ENCODE assay signal across 10 mouse cellular contexts in the genomic region with DNA sequence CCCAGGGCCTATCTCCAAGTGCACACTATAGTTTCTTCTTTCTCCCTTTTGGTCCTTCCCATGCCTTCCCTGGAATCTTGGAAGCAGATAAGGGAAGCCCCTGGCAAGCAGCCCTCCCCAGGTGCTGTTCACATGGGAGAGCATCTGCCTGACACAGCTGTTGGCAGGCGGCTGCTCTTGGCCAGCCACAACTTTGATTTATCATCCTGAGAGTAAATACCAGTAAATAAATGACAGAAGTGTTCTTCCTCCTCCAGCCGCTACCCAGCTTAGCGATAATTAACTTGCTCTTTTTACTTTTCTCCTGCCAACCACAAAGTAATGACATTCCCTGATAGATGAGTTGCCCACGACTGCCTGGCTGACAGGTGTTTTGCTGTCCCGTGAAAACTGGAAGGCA.
DNase-seq lines count a peak whose midpoint lies in the region; ATAC-seq lines count a peak whose summit lies in the region.
"Had no signal": no experiment of that assay in that cellular context is flagged by ENCODE, and none has a peak within 500 bp of the region (broad histone marks: within the 10 kb centered on the region; RNA-seq: fewer than 3 reads in every experiment).

No protein-coding gene starts in this region.

- H3K4me3 ChIP-seq in stomach, embryonic 16.5 days (replicated peaks; ENCODE audit: low read length): no peak overlapping the region
- H3K4me3 ChIP-seq in limb, embryonic 10.5 days: no peak overlapping the region
- H3K4me3 ChIP-seq: heart, embryonic 13.5 days; neural tube, embryonic 12.5 days had no signal

- ATAC-seq in stomach, embryonic 16.5 days (ENCODE audit: insufficient read depth, low FRiP score): peak; percentile 21; the same call in 1 of the 2 replicates

- peak; percentile 2 for DNase-seq in heart, adult 8-10 months (ENCODE audit: low spot score)
- DNase-seq in heart, postnatal 10 days: no peak
- peak; percentile 2 to 10 for DNase-seq in right cerebral cortex, adult 2 months (ENCODE audit: low spot score in 2 of 2)
- no peak for DNase-seq in right cerebral cortex, postnatal 36 days (ENCODE audit: low spot score in 2 of 2)
- peak; percentile 71 for DNase-seq in kidney, postnatal 14 days
- no peak for DNase-seq in limb, embryonic 10.5 days (ENCODE audit: low spot score)
- no peak for DNase-seq in urinary bladder, postnatal 25 days (ENCODE audit: low spot score)

- WGBS in stomach, embryonic 16.5 days: 15% methylated on average over 5 of the region's 5 CpGs
- WGBS in limb, embryonic 10.5 days: 15% methylated on average over 5 of the region's 5 CpGs

- H3K27ac ChIP-seq in stomach, embryonic 16.5 days (ENCODE audit: low read length): no peak overlapping the region
- H3K27ac ChIP-seq in limb, embryonic 10.5 days: no peak overlapping the region
- H3K27ac ChIP-seq: heart, embryonic 13.5 days; neural tube, embryonic 12.5 days had no signal

- H3K4me1 ChIP-seq in stomach, embryonic 16.5 days (ENCODE audit: control insufficient read depth, insufficient read depth, low read length): peaks cover 6% of the 10 kb centered on the region; the same call in 1 of the 2 replicates
- peaks cover 15% of the 10 kb centered on the region for H3K4me1 ChIP-seq in limb, embryonic 10.5 days
- H3K4me1 ChIP-seq: heart, embryonic 13.5 days had no signal

- no peaks in the 10 kb centered on the region for H3K27me3 ChIP-seq in stomach, embryonic 16.5 days (ENCODE audit: control insufficient read depth, insufficient read depth, low read length)
- peaks cover 39% of the 10 kb centered on the region for H3K27me3 ChIP-seq in limb, embryonic 10.5 days (ENCODE audit: low read depth, poor library complexity, severe bottlenecking)
- H3K27me3 ChIP-seq: heart, embryonic 13.5 days; neural tube, embryonic 12.5 days had no signal

- intact Hi-C loops in heart, postnatal 10 days (cut with DNase I): no loop called here

- H3K36me3 ChIP-seq in stomach, embryonic 16.5 days (ENCODE audit: control insufficient read depth, insufficient read depth, low read length): no peaks in the 10 kb centered on the region
- H3K36me3 ChIP-seq in limb, embryonic 10.5 days: peaks cover 9% of the 10 kb centered on the region
- H3K36me3 ChIP-seq: heart, embryonic 13.5 days; neural tube, embryonic 12.5 days had no signal

- H3K9me3 ChIP-seq in stomach, embryonic 16.5 days (replicated peaks; ENCODE audit: control insufficient read depth, low read length): peaks cover 3% of the 10 kb centered on the region
- H3K9me3 ChIP-seq in limb, embryonic 10.5 days (replicated peaks): no peaks in the 10 kb centered on the region; the same call in 1 of the 2 replicates

- H3K4me2 ChIP-seq in stomach, embryonic 16.5 days (ENCODE audit: low read depth, low read length): no peak overlapping the region
- H3K4me2 ChIP-seq: heart, embryonic 13.5 days; neural tube, embryonic 12.5 days had no signal

- no peak overlapping the region for H3K9ac ChIP-seq in stomach, embryonic 16.5 days (ENCODE audit: low read length)
- H3K9ac ChIP-seq: heart, embryonic 13.5 days; neural tube, embryonic 12.5 days had no signal

Comparison
In these comparisons a context has a peak if more than half of its experiments do, and no peak if none do; other contexts are left out.
1. DNase-seq: peak in heart, adult 8-10 months (single experiment), right cerebral cortex, adult 2 months (2 of 2) and kidney, postnatal 14 days (single experiment); none in heart, postnatal 10 days (0 of 2), right cerebral cortex, postnatal 36 days (0 of 2), limb, embryonic 10.5 days (single experiment) and urinary bladder, postnatal 25 days (single experiment).